Mouse (Mus musculus): ENCODE measurements around the gene H2-Eb1. TPM values are rescaled to one million over a fixed set of nuclear protein-coding genes. Genes with fewer than 3 reads are reported as not detected.

The H2-Eb1 gene
- 1.5 and 1.7 TPM in 2 replicates for polyA plus RNA-seq (2016; fragmentation: Nextera tagmentation; extraction: Ambion mirVana)

GRCm38 (mm10) chr17:34305380-34306030 is at the start of gene H2-Eb1:
Gene H2-Eb1 (plus strand): TSS chr17:34305867.
- Histone ChIP-seq H3K9me3 (replicated peaks) (no peaks in the 10 kb centered on the region), H3K4me3 (no peak within 1 kb of the TSS), H3K36me3 (no peaks in the 10 kb centered on the region), H3K4me1 (peaks cover 3% of the 10 kb centered on the region; the same call in 1 of the 2 replicates), H3K27me3 (no peaks in the 10 kb centered on the region; the same call in 1 of the 2 replicates), H3K27ac (no peak within 1 kb of the TSS), H3K4me2 (replicated peaks) (no peak within 1 kb of the TSS), H3K9ac (no peak within 1 kb of the TSS)
- peak; percentile 67 for ATAC-seq (ENCODE audit: low FRiP score)

GRCm38 (mm10) chr17:34256501-34256900 is 49.2 kb upstream of the H2-Eb1 start:
- WGBS, result 85% methylated on average over 5 of the region's 5 CpGs
- Histone ChIP-seq H3K4me3 (no peak overlapping the region), H3K4me2 (replicated peaks) (no peak overlapping the region), H3K27ac (no peak overlapping the region), H3K9ac (no peak overlapping the region), H3K4me1 (0 out of 2 replicates have a peak, but pooled peaks cover 2% of the 10 kb centered on the region), H3K36me3 (no peaks in the 10 kb centered on the region), H3K9me3 (replicated peaks) (no peaks in the 10 kb centered on the region), H3K27me3 (peaks cover 7% of the 10 kb centered on the region; the same call in 1 of the 2 replicates)
- ATAC-seq (ENCODE audit: low FRiP score), result no peak

- ATAC-seq (ENCODE audit: low FRiP score), result no peak
- Histone ChIP-seq H3K4me1 (0 out of 2 replicates have a peak, but pooled peaks cover 2% of the 10 kb centered on the region), H3K36me3 (no peaks in the 10 kb centered on the region), H3K4me2 (replicated peaks) (no peak within 1 kb of the TSS), H3K9me3 (replicated peaks) (no peaks in the 10 kb centered on the region), H3K27ac (no peak within 1 kb of the TSS), H3K9ac (no peak within 1 kb of the TSS), H3K4me3 (no peak within 1 kb of the TSS), H3K27me3 (peaks cover 7% of the 10 kb centered on the region; the same call in 1 of the 2 replicates)
- 70% methylated on average over 11 of the region's 11 CpGs for WGBS
These were observed 47.9 kb upstream of the H2-Eb1 start, which contains the start of gene H2-Ab1 for GRCm38 (mm10) chr17:34257594-34258375. Gene H2-Ab1 (plus strand): TSS chr17:34257689.

- WGBS, result 86% methylated on average over 5 of the region's 5 CpGs
- peaks cover 23% of the 10 kb centered on the region for H3K4me1 ChIP-seq
- H3K27ac ChIP-seq, result no peak overlapping the region
- ATAC-seq (ENCODE audit: low FRiP score), result no peak
- H3K4me3 ChIP-seq, result no peak overlapping the region
- peaks cover 31% of the 10 kb centered on the region for H3K27me3 ChIP-seq
- H3K9me3 ChIP-seq (replicated peaks), result no peaks in the 10 kb centered on the region
- no peak overlapping the region for H3K4me2 ChIP-seq (replicated peaks)
- H3K9ac ChIP-seq, result no peak overlapping the region
- H3K36me3 ChIP-seq, result no peaks in the 10 kb centered on the region
These were observed 45.1 kb upstream of the H2-Eb1 start for GRCm38 (mm10) chr17:34260551-34260950.

GRCm38 (mm10) chr17:34261502-34261901 is 44.2 kb upstream of the H2-Eb1 start:
- H3K4me2 ChIP-seq (replicated peaks), result no peak overlapping the region
- peaks cover 32% of the 10 kb centered on the region for H3K27me3 ChIP-seq
- no peak overlapping the region for H3K9ac ChIP-seq
- H3K4me1 ChIP-seq, result peaks cover 23% of the 10 kb centered on the region
- no peaks in the 10 kb centered on the region for H3K9me3 ChIP-seq (replicated peaks)
- peak; percentile 50 for ATAC-seq (ENCODE audit: low FRiP score)
- 24% methylated on average over 4 of the region's 4 CpGs for WGBS
- H3K4me3 ChIP-seq, result no peak overlapping the region
- no peaks in the 10 kb centered on the region for H3K36me3 ChIP-seq
- H3K27ac ChIP-seq, result no peak overlapping the region

GRCm38 (mm10) chr17:34263068-34263467 is 42.6 kb upstream of the H2-Eb1 start:
- H3K9me3 ChIP-seq (replicated peaks), result no peaks in the 10 kb centered on the region
- H3K4me3 ChIP-seq, result peak overlapping the region; percentile 53
- peak; percentile 85 for ATAC-seq (ENCODE audit: low FRiP score)
- 3% methylated on average over 8 of the region's 8 CpGs for WGBS
- H3K27me3 ChIP-seq, result peaks cover 32% of the 10 kb centered on the region
- H3K27ac ChIP-seq, result no peak overlapping the region
- peak overlapping the region; percentile 98 for H3K4me2 ChIP-seq (replicated peaks)
- H3K36me3 ChIP-seq, result no peaks in the 10 kb centered on the region
- peaks cover 23% of the 10 kb centered on the region for H3K4me1 ChIP-seq
- peak overlapping the region; percentile 35 for H3K9ac ChIP-seq

GRCm38 (mm10) chr17:34263811-34264371 is 41.8 kb upstream of the H2-Eb1 start:
- no peak for ATAC-seq (ENCODE audit: low FRiP score)
- H3K4me3 ChIP-seq, result peak overlapping the region; percentile 53
- WGBS, result 3% methylated on average over 14 of the region's 14 CpGs
- H3K9me3 ChIP-seq (replicated peaks), result no peaks in the 10 kb centered on the region
- no peak overlapping the region for H3K27ac ChIP-seq
- peak overlapping the region; percentile 35; the same call in 1 of the 2 replicates for H3K9ac ChIP-seq
- peak overlapping the region; percentile 98 for H3K4me2 ChIP-seq (replicated peaks)
- peaks cover 29% of the 10 kb centered on the region for H3K27me3 ChIP-seq
- no peaks in the 10 kb centered on the region for H3K36me3 ChIP-seq
- H3K4me1 ChIP-seq, result peaks cover 23% of the 10 kb centered on the region

GRCm38 (mm10) chr17:34264452-34265351 is 41.0 kb upstream of the H2-Eb1 start:
- peak overlapping the region; percentile 98 for H3K4me2 ChIP-seq (replicated peaks)
- no peaks in the 10 kb centered on the region for H3K9me3 ChIP-seq (replicated peaks)
- H3K27ac ChIP-seq, result no peak overlapping the region
- H3K27me3 ChIP-seq, result peaks cover 29% of the 10 kb centered on the region
- peak overlapping the region; percentile 53 for H3K4me3 ChIP-seq
- peak overlapping the region; percentile 54 for H3K9ac ChIP-seq
- under 1% methylated on average over 92 of the region's 93 CpGs for WGBS
- H3K4me1 ChIP-seq, result peaks cover 23% of the 10 kb centered on the region
- peak; percentile 26; the same call in 1 of the 2 replicates for ATAC-seq (ENCODE audit: low FRiP score)
- H3K36me3 ChIP-seq, result no peaks in the 10 kb centered on the region

GRCm38 (mm10) chr17:34268262-34268661 is 37.4 kb upstream of the H2-Eb1 start:
- 92% methylated on average over 2 of the region's 2 CpGs for WGBS

GRCm38 (mm10) chr17:34268748-34269147 is 36.9 kb upstream of the H2-Eb1 start:
- H3K27ac ChIP-seq, result no peak overlapping the region
- no peaks in the 10 kb centered on the region for H3K9me3 ChIP-seq (replicated peaks)
- H3K9ac ChIP-seq, result no peak overlapping the region
- H3K4me1 ChIP-seq, result peaks cover 13% of the 10 kb centered on the region
- peaks cover 19% of the 10 kb centered on the region for H3K27me3 ChIP-seq
- H3K4me2 ChIP-seq (replicated peaks), result no peak overlapping the region
- WGBS, result 82% methylated on average over 2 of the region's 2 CpGs
- H3K36me3 ChIP-seq, result no peaks in the 10 kb centered on the region
- ATAC-seq (ENCODE audit: low FRiP score), result no peak
- no peak overlapping the region for H3K4me3 ChIP-seq

More at GRCm38 (mm10) chr17:34268262-34268661, 37.4 kb upstream of the H2-Eb1 start:
- Histone ChIP-seq H3K9ac (no peak overlapping the region), H3K4me2 (replicated peaks) (no peak overlapping the region), H3K36me3 (no peaks in the 10 kb centered on the region), H3K27me3 (peaks cover 23% of the 10 kb centered on the region), H3K9me3 (replicated peaks) (no peaks in the 10 kb centered on the region), H3K27ac (no peak overlapping the region), H3K4me3 (no peak overlapping the region), H3K4me1 (peaks cover 18% of the 10 kb centered on the region)
- no peak for ATAC-seq (ENCODE audit: low FRiP score)

- Histone ChIP-seq H3K4me3 (no peak overlapping the region), H3K9ac (no peak overlapping the region), H3K36me3 (no peaks in the 10 kb centered on the region), H3K4me1 (peaks cover 5% of the 10 kb centered on the region), H3K9me3 (replicated peaks) (no peaks in the 10 kb centered on the region), H3K4me2 (replicated peaks) (no peak overlapping the region), H3K27me3 (peaks cover 9% of the 10 kb centered on the region), H3K27ac (no peak overlapping the region)
- WGBS, result 73% methylated on average over 4 of the region's 4 CpGs
- ATAC-seq (ENCODE audit: low FRiP score), result no peak
These were observed 35.9 kb upstream of the H2-Eb1 start for GRCm38 (mm10) chr17:34269817-34270216.

Data from hindbrain, embryonic 12.5 days (tissue).